Mouse (Mus musculus) embryo, embryonic 11.5 days (tissue): ENCODE measurements around the gene Gm14295.
"Not testable (repeated sequence)": the region's sequence is repeated elsewhere in the genome, so short reads cannot be mapped to it uniquely, and the experiment has no call there.

Experiments used
- DNase-seq: peaks from one replicate; pipeline ENCODE4 v3.0.0-alpha.2; 2012; ENCODE audit warnings: low read depth, low spot score

Gm14295 gene

DNA sequence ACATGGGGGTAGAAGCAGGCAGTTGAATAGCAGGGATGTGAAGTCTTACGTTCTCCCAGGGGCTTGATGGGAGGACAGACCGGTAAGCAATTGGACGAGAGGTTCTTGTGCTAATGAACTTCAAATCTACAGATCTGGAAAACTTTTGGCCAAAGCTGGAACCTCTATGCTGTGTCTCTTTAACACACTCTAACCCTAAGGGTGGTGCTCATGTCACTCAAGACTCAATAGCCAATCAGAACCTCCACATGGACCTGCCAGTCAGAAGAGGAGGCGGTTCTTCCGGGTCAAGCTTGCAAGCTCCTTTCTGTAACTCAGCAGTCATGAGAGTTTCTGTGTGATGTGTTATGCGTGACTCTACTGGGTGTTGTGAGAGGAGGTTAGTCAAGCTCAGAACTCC, at the start of gene Gm14295:
TSS of gene Gm14295 (plus strand) at position 301 of the 400 bp plus-strand sequence.
- not testable (repeated sequence) for DNase-seq

DNA sequence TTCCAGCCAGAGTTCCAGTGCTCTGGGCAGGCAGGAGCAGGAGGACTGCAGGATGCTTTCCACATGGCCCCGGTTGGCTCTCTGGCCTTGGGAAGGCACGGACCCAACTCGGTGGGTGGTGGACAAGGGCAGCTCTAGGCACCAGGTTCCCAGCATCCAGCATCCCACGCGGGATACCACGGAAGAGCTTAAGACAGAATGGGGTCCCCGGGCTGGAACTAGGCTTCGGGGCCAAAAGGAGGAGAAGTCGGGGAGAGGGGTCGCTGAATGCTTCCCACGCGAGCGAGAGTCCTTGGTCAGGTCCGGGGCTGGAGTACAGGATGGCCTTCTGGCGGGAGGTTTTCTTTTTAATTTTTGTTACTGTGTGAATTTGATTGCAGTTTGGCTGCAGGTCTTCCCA, 373 bp downstream of the Gm14295 start:
- DNase-seq = not testable (repeated sequence)

DNA sequence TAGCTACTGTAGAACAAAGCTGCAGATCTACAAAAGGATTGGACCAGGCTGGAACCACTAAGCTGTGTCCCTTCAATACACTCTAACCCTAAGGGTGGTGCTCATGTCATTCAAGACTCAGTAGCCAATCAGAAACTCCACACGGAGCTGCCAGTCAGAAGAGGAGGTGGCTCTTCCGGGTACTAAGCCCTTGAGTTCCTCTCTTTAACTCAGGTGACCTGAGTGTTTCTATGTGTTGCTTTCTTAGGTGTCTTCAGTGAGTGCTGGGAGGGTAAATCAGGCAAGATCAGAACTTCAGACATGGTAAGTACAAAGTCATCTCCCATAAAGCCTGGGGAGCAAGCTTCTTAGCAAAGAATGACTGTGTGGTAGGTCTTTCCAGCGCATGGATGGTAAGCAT, 32.4 kb downstream of the Gm14295 start, which contains the start of gene Gm14408:
TSS of gene Gm14408 (plus strand) at position 301 of the 400 bp plus-strand sequence.
- DNase-seq = not testable (repeated sequence)
